Mouse (Mus musculus) spleen, embryonic (tissue): Measurements from ENCODE around the gene Add3.

ENCODE experiments used
- CTCF ChIA-PET: fragments of 350-600 bp; sonication (Branson Sonifier 250); formaldehyde crosslinking; loops from one replicate; lab custom pipeline; 2022; lab: Charles Lee

Add3 gene

DNA sequence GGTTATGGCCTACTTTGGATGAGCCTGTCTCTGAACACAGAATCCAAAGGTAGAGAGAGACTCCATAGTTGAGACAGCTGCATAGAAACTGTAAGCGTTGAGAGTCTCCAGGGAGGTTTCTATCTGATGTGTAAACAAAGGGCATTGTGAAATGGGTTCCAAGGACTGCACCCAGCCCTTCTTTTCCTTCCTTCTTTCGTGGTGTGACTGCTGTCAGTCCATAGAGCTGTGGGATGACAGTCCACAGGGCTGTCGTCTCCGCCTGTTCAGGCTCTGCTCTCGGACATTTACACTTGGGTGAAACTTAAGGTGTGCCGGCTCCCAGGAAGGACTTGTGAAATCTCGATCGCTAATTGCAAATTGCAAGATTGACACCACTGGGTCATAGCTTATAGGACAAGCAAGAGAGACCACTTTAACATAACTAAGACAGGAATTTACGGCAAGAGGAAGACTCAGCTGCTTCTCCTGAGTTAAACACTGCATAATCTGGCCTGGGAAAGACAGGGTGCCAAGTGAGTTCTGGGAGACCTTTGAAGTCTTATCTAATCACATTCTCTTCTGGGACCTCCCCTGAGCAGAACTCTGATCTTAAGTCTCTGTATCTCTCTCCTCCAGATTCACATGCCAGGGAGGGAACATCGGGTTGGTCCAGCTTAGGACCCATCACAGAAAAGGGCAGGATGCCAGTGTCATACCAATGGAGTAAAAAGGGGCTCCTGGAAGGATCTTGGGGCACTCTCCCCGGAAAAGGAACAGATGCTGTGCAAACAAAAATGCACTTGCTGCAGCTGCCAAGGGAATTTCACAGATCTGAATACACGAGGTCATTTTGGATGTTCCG, 11.5 kb upstream of the Add3 start:
- CTCF ChIA-PET, result interaction anchor here (0.6 kb wide), 1 partner anchor 182 kb away, joined by 5 read pairs; the partner anchor contains the start of gene Mxi1

DNA sequence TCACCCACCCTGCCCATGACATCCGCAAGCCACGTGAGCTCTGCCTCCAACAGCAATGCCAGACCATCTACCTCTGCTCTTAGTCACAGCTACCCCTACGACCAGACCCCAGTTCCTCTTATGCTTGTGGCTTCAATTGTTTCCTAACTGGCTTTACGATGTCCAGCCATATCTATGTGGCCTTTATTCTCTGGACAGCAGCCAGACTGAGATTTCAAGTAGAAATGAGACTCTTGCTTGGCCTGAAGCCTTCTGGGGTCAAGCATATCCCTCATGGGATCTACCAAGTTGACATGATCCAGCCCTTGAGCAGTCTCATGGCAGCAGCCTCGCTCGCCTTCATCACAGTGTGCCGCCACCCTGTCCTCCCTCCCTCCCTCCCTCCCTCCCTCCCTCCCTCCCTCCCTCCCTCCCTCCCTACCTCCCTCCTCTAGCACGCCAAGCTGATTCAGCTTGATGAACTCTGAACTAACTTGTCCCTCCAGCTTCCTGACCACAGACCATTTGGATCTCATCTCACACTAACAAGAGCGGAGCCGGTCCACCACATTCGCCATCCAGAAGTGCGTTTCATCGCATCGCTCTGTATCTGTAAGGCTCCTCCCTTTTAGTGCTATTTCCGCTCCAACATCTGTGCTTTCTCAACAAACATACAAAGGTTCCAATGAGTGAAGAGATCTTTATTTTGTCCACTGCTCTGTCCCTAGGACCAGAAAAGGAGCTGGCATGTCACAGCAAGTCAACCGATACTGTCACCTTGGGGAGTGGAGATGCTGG, 9.7 kb upstream of the Add3 start:
- CTCF ChIA-PET, result interaction anchor here (0.9 kb wide), 1 partner anchor 30 kb away, joined by 3 read pairs; no protein-coding TSS in a partner anchor

DNA sequence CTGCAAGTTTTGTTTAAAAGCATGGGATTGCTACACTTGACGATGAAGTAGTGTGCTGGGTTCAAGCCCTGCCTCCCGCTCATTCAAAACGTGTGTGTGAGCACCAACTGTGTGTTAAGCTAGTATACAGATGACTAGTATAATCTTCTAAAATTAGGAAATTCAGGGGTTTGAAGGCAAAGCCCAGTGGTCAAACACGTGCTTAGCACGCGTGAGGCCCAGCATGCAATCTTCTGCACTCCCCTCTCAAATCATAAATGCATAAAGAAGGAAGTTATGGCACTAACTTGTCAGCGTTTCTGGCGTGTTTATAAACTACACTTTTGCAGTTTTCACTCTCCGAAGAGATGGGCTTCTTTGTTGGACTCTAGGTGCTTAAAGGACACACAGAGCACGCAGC, 7.8 kb upstream of the Add3 start:
- CTCF ChIA-PET, result no interaction called here

DNA sequence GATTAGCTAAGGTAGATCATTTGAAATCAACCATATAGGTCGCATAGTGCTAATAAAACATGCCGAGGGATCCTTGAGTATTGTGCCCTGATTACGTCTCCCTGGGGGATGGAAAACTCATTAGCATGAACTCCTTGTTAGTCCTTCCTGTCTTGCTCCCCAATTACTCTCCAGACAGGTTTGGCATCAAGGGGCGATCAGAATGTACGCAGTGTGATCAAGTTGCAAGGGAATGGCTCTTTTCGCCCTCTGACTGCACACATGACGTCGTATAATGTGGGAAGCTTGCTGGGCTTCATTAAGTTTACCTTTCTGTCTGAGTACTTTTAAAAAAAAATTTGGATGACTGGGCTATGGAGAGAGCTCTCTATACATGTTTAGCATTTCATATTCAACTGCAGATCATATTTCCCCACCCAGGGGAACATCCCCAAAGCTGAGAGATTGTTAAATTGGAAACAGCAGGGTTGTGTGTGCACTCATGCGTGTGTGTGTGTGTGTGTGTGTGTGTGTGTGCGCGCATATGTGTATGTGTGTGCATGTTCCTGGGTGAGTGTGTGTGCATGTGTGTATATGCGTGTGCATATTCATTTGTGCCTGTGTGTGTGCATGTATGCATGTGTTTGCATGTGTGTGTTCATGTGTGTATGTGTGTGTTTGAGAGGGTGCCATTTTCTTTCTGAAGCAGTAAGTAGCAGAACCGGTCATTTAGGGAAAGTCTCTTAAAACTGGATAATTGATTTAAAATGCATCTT, 3.7 kb upstream of the Add3 start:
- CTCF ChIA-PET, result interaction anchor here (0.7 kb wide), 1 partner anchor 24 kb away, joined by 3 read pairs; no protein-coding TSS in a partner anchor

DNA sequence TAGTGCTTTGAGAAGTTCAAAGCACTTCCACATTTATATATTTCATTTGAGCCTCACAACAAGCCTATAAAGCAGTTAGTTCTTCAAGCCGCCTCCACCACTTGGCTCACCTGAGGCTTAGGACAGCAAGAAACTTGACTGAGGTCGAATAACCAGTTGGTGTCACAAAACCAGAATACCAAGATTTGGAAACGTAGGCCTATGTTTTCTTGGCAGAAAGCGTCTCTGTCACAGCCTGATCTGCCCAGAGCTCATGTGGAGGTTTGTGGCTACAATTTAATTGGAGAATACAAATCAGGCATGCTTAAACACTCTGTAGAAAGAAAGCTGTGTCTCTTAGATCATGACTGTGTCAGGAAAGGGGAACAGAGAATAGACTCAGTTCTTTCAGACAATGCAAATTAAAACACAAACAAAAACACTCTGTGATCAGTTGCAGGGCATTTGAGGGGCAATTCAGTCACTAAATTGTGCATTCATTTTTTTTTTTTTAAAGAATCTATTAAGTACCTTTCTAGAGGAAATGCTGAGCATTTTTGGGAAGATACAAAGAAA, 3.0 kb upstream of the Add3 start:
- CTCF ChIA-PET, result no interaction called here

GRCm38 (mm10) chr19:53140804-53141250, 584 bp downstream of the Add3 start:
- CTCF ChIA-PET, result interaction anchor here (0.7 kb wide), 1 partner anchor 296 kb away, joined by 3 read pairs; no protein-coding TSS in a partner anchor

GRCm38 (mm10) chr19:53141251-53142072, 1.2 kb downstream of the Add3 start:
- CTCF ChIA-PET, result no interaction called here

GRCm38 (mm10) chr19:53142190-53143107, 2.2 kb downstream of the Add3 start:
- CTCF ChIA-PET, result interaction anchor here (0.6 to 0.7 kb wide), 2 partner anchors 16 to 97 kb away, joined by 3 read pairs; no protein-coding TSS in a partner anchor

DNA sequence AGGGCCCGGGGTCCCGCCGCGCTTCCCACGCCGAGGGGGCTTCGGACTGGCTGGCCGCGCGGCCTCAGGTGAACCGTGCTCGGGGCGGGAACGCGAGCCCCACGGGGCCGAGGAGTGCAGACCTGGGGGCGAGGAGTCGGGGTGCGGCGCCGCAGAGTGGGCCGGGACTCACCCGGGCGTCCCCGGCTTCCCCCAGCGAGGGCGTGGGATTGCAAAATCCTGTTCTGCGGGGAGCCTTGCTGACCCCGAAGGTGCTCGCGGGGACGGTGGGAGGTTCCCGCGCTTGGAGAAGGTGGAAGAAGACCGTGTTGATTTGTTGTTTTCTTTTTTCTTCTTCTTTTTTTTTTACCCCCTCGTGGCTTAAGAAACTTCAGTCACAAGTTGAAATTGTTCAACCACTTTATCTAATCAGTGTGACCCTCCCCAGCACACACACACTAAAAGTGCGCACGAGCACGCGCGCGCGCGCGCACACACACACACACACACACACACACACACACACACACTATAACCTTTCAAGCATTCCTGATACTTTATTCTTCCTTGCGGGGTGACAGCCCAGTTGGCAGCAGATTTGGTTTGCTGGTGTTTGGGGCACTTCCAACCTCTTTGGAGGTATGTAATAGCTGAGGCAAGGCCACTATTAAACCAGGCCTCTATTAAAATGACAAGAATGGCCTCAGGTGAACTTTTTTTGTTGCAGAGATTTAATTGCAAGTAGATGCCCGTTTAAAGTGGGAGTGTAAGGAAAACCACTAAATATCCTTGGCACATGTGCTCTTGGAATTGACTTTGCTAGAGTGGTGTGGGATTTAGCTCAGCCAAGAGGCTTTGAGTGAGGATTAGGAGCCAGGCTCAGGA, 3.1 kb downstream of the Add3 start:
- CTCF ChIA-PET, result interaction anchor here (0.7 kb wide), 1 partner anchor 58 kb away, joined by 4 read pairs; no protein-coding TSS in a partner anchor

- CTCF ChIA-PET, result interaction anchor here (0.6 kb wide), 1 partner anchor 16 kb away, joined by 3 read pairs; no protein-coding TSS in a partner anchor
Observed at GRCm38 (mm10) chr19:53145075-53145474, 4.8 kb downstream of the Add3 start.

- CTCF ChIA-PET, result no interaction called here
Observed at GRCm38 (mm10) chr19:53149381-53149780, 9.1 kb downstream of the Add3 start.

DNA sequence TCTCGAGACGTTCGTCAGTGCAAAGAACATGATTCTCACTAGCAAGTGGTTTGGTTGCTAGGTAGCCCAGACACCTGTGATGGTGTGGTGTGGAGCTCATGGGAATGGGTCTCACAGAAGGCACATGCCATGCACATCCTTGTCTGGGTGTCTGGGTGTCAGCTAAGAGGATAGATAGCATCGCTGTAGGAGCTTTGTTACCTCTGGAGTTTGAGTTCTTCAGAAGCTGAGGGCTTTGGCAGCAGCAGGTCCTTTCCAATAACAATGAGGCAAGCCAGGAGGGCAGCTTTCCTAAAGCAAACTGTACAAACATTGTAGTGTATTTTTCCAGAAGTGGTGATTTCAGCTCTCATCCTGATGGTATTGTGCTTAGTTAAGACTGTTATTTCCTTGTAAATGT, 12.2 kb downstream of the Add3 start:
- CTCF ChIA-PET, result no interaction called here

GRCm38 (mm10) chr19:53153096-53153495, 12.9 kb downstream of the Add3 start:
- CTCF ChIA-PET, result no interaction called here

GRCm38 (mm10) chr19:53154156-53154555, 13.9 kb downstream of the Add3 start:
- CTCF ChIA-PET, result no interaction called here

- CTCF ChIA-PET, result no interaction called here
Observed at GRCm38 (mm10) chr19:53156361-53156760, 16.1 kb downstream of the Add3 start.

DNA sequence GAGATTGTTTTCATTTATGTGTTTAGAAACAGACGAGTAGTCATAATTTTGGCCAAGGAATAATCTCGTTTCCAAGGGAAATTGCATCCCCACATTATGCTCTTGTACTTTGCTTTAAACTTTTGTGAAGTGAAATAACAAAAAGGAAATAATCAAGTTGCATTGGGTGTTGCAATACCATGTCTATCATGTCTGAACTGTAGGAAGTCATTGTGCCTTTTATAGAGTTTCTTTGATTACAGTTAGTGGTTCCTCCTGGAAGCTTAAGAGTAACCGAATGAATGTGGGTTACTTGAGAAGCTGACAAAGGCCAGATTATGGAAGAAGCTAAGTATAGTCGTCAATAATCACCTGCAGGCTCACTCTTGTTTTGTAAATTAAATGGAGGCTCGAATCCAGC, 16.9 kb downstream of the Add3 start:
- CTCF ChIA-PET, result interaction anchor here (0.5 kb wide), 1 partner anchor 127 kb away, joined by 3 read pairs; no protein-coding TSS in a partner anchor

- CTCF ChIA-PET, result no interaction called here
Observed at GRCm38 (mm10) chr19:53159351-53159750, 19.1 kb downstream of the Add3 start.

- CTCF ChIA-PET, result no interaction called here
Observed at GRCm38 (mm10) chr19:53162927-53163326, 22.7 kb downstream of the Add3 start.
